Mouse (Mus musculus): ENCODE data around the gene Stx5a.
A peak's percentile ranks its signal among the peaks of the same experiment; 100 is the strongest.
"Not testable (repeated sequence)": the region's sequence is repeated elsewhere in the genome, so short reads cannot be mapped to it uniquely, and the experiment has no call there.

Stx5a gene

DNA sequence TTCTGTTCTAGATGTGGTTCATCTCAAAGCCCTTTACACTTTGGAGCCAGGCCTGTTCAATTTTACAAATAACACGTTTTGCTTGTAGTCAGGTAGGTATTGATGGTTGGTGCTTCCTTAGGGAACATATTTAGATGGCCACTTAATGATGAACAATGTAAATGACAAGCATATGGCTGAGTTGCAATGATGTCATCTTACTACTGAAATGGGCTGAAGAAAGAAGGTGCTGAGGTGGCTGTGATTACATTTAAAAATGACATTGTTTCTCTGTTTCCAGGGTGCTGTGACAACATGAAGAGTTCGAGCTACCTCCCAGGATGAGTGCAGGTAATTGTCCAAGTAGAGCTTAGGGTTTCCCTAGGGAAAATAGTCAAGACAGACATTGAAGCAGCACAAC lies 16.8 kb upstream of the Stx5a start:
- H3K36me3 ChIP-seq (ENCODE audit: control insufficient read depth, insufficient read depth, low read length, poor library complexity, severe bottlenecking): peaks cover 10% of the 10 kb centered on the region
- no peak for DNase-seq (ENCODE audit: low read depth, low spot score)

DNA sequence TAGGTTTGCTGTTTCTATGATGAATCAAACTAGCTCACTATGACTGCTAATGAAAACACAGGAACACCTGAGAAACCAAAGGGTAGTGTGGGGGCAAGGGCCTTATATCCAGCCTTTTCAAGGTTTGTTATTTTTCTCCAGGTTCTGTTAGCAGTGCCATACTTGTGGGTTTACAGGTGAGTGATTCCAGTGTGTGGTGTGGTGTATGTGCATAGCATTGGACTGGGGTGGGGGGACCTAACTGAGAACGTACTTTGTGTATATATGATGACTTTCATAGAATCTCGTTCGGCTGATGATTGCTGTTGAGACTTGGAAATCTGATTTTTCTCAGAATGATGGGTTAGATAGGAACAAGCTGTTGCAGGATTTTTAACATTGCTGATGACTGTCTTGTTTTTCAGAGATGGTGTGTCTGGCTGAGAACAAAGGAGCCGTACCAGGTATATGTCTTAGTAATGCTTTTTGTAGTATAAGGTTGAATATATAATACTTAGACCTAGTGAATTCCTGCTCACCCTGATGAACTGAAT lies 16.1 kb upstream of the Stx5a start:
- no peak for DNase-seq (ENCODE audit: low read depth, low spot score)
- H3K27me3 ChIP-seq (ENCODE audit: control insufficient read depth, insufficient read depth, low read length, poor library complexity, severe bottlenecking): no peaks in the 10 kb centered on the region
- H3K36me3 ChIP-seq (ENCODE audit: control insufficient read depth, insufficient read depth, low read length, poor library complexity, severe bottlenecking): peaks cover 10% of the 10 kb centered on the region

More for the DNA sequence above, 16.8 kb upstream of the Stx5a start:
- no peaks in the 10 kb centered on the region for H3K27me3 ChIP-seq (ENCODE audit: control insufficient read depth, insufficient read depth, low read length, poor library complexity, severe bottlenecking)

DNA sequence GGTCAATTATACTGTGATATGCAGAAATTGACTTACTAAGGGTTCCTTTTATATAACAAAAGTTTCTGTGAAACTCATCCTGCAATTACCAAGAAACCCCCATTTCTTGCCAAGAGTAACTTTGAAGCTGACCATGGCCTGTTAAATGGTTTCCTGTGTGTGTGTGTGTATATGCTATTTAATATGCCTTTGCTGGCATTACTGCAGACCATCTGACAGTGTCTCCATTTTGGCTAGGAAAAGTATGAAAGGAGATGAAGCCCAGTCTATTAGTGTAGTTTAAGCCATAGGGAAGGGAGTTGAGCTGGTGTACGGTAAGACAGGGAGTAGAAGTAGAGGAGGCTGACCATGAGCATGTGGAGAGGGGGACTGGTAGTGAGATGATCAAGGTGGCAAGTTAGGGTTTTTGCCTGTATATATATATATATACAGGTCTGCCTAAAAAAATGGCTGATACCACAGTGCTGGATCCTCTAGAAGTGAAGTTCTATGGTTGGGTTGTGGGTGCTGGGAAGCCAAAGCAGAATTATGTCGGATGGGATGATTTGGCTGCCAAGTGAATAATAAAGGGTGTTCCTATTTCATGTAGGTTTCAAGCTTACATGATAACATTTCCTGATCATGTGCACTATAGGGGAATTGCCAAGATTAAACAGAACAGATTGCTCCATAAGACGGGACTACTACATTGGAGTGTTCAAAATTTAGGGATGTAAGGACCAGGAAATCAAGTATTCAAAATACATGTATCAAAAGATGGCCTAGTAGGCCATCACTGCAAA lies 14.4 kb upstream of the Stx5a start:
- Histone ChIP-seq H3K27me3 (ENCODE audit: control insufficient read depth, insufficient read depth, low read length, poor library complexity, severe bottlenecking) (no peaks in the 10 kb centered on the region), H3K36me3 (ENCODE audit: control insufficient read depth, insufficient read depth, low read length, poor library complexity, severe bottlenecking) (peaks cover 10% of the 10 kb centered on the region)
- DNase-seq (ENCODE audit: low read depth, low spot score): no peak

DNA sequence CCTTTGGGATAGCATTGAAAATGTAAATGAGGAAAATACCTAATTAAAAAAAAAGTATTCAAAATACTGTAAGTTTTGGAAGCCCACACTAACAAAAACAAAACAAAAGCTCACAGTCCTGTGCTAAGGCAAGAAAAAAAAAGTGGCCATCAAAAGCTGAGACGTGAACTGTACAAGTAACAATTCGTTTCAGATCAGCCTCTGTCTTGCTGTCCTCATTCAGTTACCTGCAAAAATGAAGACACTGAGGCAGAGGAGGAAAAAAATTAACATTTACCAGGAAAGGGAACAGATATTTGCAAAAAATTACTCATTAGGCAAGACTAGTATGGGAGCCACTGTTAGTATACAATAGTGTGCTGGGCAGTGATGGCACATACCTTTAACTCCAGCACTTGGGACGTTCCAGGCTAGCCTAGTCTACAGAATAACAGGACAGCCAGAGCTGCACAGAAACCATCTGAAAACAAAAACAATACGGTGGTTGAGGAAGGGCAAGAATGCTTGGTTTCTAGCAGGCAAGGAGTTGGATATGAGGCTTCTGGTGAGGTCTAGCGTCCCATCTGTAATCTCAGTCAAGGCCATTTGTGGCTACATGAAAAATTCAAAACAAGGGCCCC lies 13.6 kb upstream of the Stx5a start:
- H3K36me3 ChIP-seq (ENCODE audit: control insufficient read depth, insufficient read depth, low read length, poor library complexity, severe bottlenecking): peaks cover 10% of the 10 kb centered on the region
- H3K27me3 ChIP-seq (ENCODE audit: control insufficient read depth, insufficient read depth, low read length, poor library complexity, severe bottlenecking): no peaks in the 10 kb centered on the region
- no peak for DNase-seq (ENCODE audit: low read depth, low spot score)

DNA sequence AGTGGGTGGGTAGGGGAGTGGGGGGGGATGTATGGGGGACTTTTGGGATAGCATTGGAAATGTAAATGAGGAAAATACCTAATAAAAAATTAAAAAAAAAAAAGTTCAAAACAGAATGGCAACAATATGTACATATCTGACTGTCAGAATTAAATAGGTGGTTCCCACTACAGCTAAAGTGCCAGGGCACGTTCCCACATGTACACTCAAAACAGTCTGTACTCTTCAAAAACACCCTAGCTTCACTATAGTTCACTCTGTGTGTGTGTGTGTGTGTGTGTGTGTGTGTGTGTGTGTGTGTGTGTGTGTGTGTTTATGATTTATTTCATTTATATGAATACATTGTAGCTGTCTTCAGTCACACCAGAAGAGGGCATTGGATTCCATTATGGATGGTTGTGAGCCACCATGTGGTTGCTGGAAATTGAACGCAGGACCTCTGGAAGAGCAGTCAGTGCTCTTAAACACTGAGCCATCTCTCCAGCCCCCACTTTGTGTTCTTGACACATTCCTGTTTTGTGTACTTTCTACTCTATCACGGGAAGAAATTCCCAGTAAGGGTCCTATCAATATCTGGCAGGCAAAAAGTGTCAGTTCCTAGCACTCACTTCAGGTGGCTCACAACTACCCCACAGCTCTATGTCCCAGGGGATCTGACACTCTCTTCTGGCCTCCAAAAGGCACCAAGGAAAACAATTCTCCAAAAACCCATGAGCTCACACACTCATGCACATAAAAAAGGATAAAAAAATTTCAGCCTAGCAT lies 12.7 kb upstream of the Stx5a start:
- not testable (repeated sequence) for H3K36me3 ChIP-seq (ENCODE audit: control insufficient read depth, insufficient read depth, low read length, poor library complexity, severe bottlenecking); H3K27me3 ChIP-seq (ENCODE audit: control insufficient read depth, insufficient read depth, low read length, poor library complexity, severe bottlenecking); DNase-seq (ENCODE audit: low read depth, low spot score)

DNA sequence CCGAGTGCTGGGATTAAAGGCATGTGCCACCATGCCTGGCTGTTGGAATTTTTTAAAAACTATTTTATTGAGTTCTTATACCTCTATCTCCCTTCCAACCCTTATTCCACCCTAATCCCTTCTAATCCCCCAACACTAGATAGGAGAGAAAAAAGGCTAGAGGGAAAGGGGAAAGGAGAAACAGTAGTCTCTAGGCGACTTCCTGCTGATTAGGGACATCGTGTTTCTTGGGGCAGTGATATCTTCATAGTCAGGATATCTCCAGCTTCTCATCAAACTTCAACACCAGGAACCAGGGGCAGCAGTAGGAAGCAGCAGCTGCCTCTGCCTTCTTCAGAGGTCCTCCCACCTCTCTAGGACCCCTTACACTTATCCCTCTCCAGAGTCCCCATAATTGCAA lies 6.9 kb upstream of the Stx5a start:
- Histone ChIP-seq H3K36me3 (ENCODE audit: control insufficient read depth, insufficient read depth, low read length, poor library complexity, severe bottlenecking) (peaks cover 4% of the 10 kb centered on the region; the same call in 1 of the 2 replicates), H3K27me3 (ENCODE audit: control insufficient read depth, insufficient read depth, low read length, poor library complexity, severe bottlenecking) (no peaks in the 10 kb centered on the region)

DNA sequence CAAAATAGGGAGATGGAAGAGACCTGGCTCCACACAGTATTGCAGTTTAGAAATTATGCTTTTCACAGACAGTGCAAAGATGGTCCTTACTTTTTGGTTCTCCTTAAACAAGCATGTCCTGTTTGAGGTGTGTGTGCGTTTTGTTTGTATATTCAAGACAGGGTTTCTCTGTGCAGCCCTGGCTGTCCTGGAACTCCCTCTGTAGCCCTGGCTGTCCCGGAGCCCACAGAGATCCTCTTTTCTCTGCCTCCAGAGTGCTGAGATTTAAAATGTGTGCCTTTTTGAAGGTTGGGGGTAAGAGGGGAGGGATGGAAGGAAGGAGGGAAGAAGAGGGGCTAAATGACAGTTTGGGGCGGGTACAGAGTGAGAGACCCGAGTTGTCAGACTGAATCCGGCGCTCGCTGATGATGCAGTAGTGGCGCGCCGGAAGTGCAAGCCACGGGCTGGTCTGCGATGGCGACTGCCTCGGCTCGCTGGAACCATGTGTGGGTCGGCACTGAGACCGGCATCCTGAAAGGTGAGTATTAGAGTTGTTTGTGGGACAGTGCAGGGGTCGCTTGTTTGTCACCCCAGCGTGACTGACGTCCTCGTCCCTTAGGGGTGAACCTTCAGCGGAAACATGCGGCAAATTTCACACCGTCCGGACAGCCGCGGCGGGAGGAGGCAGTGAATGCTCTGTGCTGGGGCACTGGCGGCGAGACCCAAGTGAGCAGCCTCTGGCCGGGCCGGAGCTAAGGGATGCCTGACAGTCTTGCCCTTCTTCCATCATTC lies 5.6 kb upstream of the Stx5a start, which contains the start of gene Wdr74:
TSS of gene Wdr74 (plus strand) at position 439 of the 771 bp plus-strand sequence.
- Histone ChIP-seq H3K27me3 (ENCODE audit: control insufficient read depth, insufficient read depth, low read length, poor library complexity, severe bottlenecking) (no peaks in the 10 kb centered on the region), H3K36me3 (ENCODE audit: control insufficient read depth, insufficient read depth, low read length, poor library complexity, severe bottlenecking) (peaks cover 13% of the 10 kb centered on the region; the same call in 1 of the 2 replicates)
- peak; percentile 91 for DNase-seq (ENCODE audit: low read depth, low spot score)

More for the DNA sequence above, 6.9 kb upstream of the Stx5a start:
- no peak for DNase-seq (ENCODE audit: low read depth, low spot score)

DNA sequence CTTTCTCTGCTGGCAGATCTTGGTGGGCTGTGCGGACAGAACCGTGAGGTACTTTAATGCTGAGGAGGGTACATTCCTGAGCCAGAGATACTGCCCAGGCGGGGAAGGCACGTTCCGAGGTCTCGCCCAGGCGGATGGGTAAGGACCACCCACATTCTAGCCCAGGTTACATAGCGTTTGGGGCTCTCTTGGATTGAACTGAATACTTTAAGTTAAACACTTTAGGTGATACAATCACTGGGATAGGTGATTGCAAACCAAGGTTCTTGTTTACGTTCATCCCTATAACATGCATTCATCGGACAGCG lies 5.1 kb upstream of the Stx5a start:
- no peaks in the 10 kb centered on the region for H3K27me3 ChIP-seq (ENCODE audit: control insufficient read depth, insufficient read depth, low read length, poor library complexity, severe bottlenecking)
- no peak for DNase-seq (ENCODE audit: low read depth, low spot score)
- H3K36me3 ChIP-seq (ENCODE audit: control insufficient read depth, insufficient read depth, low read length, poor library complexity, severe bottlenecking): peaks cover 13% of the 10 kb centered on the region; the same call in 1 of the 2 replicates

DNA sequence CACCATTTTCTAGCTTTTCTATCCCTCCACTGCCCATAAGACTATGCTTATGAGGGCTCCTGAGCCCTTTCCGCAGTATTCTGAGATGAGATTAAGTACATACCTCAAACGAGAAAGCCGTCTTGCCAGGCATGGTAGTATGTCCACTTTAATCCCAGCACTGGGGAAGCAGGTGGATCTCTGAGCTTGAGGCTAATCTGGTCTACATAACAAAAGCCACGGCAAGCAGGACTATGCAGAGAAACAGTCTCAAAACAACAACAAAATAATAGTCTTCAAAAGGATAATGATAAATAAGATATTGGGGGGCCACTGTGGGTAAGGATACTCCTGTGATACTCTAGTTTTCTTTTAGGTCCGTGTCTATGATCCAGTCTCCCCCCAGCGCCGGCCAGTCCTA lies 2.3 kb upstream of the Stx5a start:
- Histone ChIP-seq H3K36me3 (ENCODE audit: control insufficient read depth, insufficient read depth, low read length, poor library complexity, severe bottlenecking) (peaks cover 15% of the 10 kb centered on the region; the same call in 1 of the 2 replicates), H3K27me3 (ENCODE audit: control insufficient read depth, insufficient read depth, low read length, poor library complexity, severe bottlenecking) (no peaks in the 10 kb centered on the region)
- DNase-seq (ENCODE audit: low read depth, low spot score): no peak

DNA sequence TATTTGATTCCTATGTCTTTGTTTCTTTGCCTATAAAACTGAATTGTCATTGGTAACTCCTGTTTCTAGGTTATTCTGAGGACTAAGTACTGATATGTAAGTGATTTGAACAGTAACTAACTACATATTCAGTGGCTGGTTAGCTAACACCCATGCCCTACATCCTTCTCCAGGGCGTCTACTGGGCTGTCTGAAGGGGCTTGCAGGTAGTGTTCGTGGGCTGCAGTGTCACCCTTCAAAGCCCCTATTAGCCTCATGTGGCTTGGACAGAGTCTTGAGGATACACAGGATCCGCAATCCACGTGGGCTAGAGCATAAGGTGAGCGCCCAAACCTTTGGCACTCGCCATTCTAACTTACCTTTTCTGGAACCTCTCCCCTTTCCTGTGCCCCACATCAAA lies 1.6 kb upstream of the Stx5a start:
- DNase-seq (ENCODE audit: low read depth, low spot score): no peak
- Histone ChIP-seq H3K36me3 (ENCODE audit: control insufficient read depth, insufficient read depth, low read length, poor library complexity, severe bottlenecking) (peaks cover 17% of the 10 kb centered on the region; the same call in 1 of the 2 replicates), H3K27me3 (ENCODE audit: control insufficient read depth, insufficient read depth, low read length, poor library complexity, severe bottlenecking) (no peaks in the 10 kb centered on the region)

DNA sequence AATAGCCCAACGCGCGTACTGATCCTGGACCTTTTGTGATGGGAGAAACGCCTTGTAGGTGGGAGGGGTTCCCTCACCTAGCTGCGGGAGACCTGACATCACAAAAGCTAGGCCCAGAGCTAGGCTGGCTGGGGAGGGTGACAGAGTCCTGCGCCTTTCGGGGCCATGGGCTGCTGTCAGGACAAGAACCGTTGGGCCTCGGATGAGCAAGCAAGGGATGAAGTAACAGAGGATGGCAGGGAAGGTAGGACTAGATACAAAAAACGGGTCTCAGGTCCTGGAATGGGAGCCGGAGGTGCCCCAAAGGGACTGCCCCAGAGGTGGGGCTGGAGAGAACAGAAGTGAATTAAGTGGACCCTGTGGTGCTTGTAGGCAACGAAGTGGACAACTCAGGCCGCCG lies 610 bp upstream of the Stx5a start, which contains the start of gene 1700092M07Rik:
TSS of gene 1700092M07Rik (plus strand) at position 116 of the 400 bp plus-strand sequence.
- Histone ChIP-seq H3K36me3 (ENCODE audit: control insufficient read depth, insufficient read depth, low read length, poor library complexity, severe bottlenecking) (peaks cover 23% of the 10 kb centered on the region; the same call in 1 of the 2 replicates), H3K27me3 (ENCODE audit: control insufficient read depth, insufficient read depth, low read length, poor library complexity, severe bottlenecking) (no peaks in the 10 kb centered on the region)
- DNase-seq (ENCODE audit: low read depth, low spot score): no peak

DNA sequence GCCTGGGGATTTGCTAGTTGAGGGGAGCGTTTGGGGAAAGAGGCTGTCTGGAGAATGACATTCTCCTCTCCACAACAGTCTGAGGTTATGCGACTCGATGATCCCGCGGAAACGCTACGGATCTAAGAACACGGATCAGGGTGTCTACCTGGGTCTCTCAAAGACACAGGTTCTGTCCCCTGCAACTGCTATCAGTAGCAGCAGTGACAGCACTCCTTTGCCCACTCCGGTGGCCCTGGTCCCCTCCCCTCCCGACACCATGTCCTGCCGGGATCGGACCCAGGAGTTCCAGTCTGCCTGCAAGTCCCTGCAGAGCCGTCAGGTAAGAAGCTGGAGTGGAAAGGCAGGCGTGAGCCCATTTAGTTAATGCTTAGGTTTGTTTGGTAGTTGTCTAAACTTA lies 963 bp downstream of the Stx5a start:
- Histone ChIP-seq H3K27me3 (ENCODE audit: control insufficient read depth, insufficient read depth, low read length, poor library complexity, severe bottlenecking) (no peaks in the 10 kb centered on the region), H3K36me3 (ENCODE audit: control insufficient read depth, insufficient read depth, low read length, poor library complexity, severe bottlenecking) (peaks cover 24% of the 10 kb centered on the region; the same call in 1 of the 2 replicates)
- no peak for DNase-seq (ENCODE audit: low read depth, low spot score)

DNA sequence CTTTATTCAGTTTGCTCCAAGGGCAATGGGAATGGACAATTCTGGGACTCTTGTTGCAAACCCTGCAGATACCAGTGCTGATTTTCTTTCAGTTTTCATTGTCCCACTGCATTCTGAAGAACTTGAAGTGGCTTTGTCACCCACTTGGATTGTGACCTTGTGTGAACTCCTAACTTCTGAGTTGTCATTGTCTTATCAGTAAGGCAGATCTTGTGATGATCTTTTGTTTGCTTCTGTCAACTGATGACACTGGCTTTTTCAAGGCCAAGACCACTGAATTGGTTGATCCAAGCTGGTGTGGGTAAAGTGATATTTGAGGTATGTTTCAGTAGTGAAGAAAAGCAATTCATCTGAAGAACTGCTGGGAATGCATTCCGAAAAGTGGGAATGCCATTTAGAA lies 4.2 kb downstream of the Stx5a start:
- no peak for DNase-seq (ENCODE audit: low read depth, low spot score)
- Histone ChIP-seq H3K27me3 (ENCODE audit: control insufficient read depth, insufficient read depth, low read length, poor library complexity, severe bottlenecking) (no peaks in the 10 kb centered on the region), H3K36me3 (ENCODE audit: control insufficient read depth, insufficient read depth, low read length, poor library complexity, severe bottlenecking) (peaks cover 28% of the 10 kb centered on the region)

DNA sequence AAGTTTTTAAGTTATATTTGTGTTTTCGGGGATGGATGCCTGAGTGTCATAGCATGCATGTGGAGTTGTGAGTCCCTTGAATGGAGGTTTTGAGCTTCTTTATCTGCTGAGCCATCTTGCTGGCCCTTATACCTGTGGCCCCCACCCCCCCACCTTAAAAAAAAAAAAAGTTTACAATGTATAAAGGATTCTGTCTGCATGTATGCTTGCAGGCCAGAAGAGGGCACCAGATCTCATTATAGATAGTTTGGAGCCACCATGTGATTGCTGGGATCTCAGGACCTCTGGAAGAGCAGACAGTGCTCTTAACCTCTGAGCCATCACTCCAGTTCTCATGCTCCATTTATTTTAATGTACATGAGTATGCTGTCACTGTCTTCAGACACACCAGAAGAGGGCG lies 6.2 kb downstream of the Stx5a start:
- no peaks in the 10 kb centered on the region for H3K27me3 ChIP-seq (ENCODE audit: control insufficient read depth, insufficient read depth, low read length, poor library complexity, severe bottlenecking)
- peak; percentile 29 for DNase-seq (ENCODE audit: low read depth, low spot score)

More for the DNA sequence above, 6.2 kb downstream of the Stx5a start:
- peaks cover 29% of the 10 kb centered on the region for H3K36me3 ChIP-seq (ENCODE audit: control insufficient read depth, insufficient read depth, low read length, poor library complexity, severe bottlenecking)
